Mouse (Mus musculus) hindbrain, embryonic 13.5 days (tissue): ENCODE measurements around the gene Knop1. TPM values are rescaled to one million over a fixed set of nuclear protein-coding genes. Genes with fewer than 3 reads are reported as not detected.

Source experiments
- ATAC-seq: fragments of 200-750 bp; cut with Nextera tagmentation; 2 replicates; pipeline ENCODE4 v1.8.0; 2017; ENCODE audit warnings: moderate TSS enrichment; ENCODE audit not compliant: low FRiP score
- H3K27ac ChIP-seq: fragments of 300-500 bp; sonication (generic); 2 replicates; pipeline ENCODE4 v1.5.1; 2015; ENCODE audit warnings: inconsistent platforms, mild to moderate bottlenecking, moderate library complexity
- H3K27me3 ChIP-seq: fragments of 300-500 bp; sonication (generic); 2 replicates; pipeline ENCODE4 v1.6.1; 2015; ENCODE audit warnings: mild to moderate bottlenecking, inconsistent platforms
- H3K36me3 ChIP-seq: fragments of 300-500 bp; sonication (generic); 2 replicates; pipeline ENCODE4 v1.6.1; 2015; ENCODE audit warnings: mild to moderate bottlenecking, inconsistent platforms
- H3K4me1 ChIP-seq: fragments of 300-500 bp; sonication (generic); replicated peaks from 2 replicates; pipeline ENCODE4 v1.6.1; 2015; ENCODE audit warnings: inconsistent platforms
- H3K4me2 ChIP-seq: fragments of 300-500 bp; sonication (generic); 2 replicates; pipeline ENCODE4 v1.6.1; 2015; ENCODE audit warnings: inconsistent platforms, mild to moderate bottlenecking, moderate library complexity
- H3K4me3 ChIP-seq: fragments of 300-500 bp; sonication (generic); 2 replicates; pipeline ENCODE4 v1.5.1; 2015; ENCODE audit warnings: mild to moderate bottlenecking, inconsistent platforms
- H3K9ac ChIP-seq: fragments of 300-500 bp; sonication (generic); 2 replicates; pipeline ENCODE4 v1.6.1; 2015; ENCODE audit warnings: mild to moderate bottlenecking, inconsistent platforms
- H3K9me3 ChIP-seq: fragments of 300-500 bp; sonication (generic); 2 replicates; pipeline ENCODE4 v1.6.1; 2016; ENCODE audit warnings: inconsistent platforms
- WGBS: fragments of 180-500 bp; shearing (Covaris S2); methylation state at CpG from one replicate; pipeline ENCODE4 v1.1.7; 2015; 5-methylcytosine and 5-hydroxymethylcytosine counted together
- polyA plus RNA-seq: library from polyadenylated mRNA; unstranded; fragments of >200 nt; fragmentation: Nextera tagmentation; extraction: Ambion mirVana; gene quantifications from 2 replicates; pipeline ENCODE4 v1.2.1, GENCODE M21; 2015

Knop1 gene
- polyA plus RNA-seq, 1 experiment from 2014 or later = 102 TPM

GRCm38 (mm10) chr7:118842938-118843337 lies 13.1 kb downstream of the Knop1 start:
- H3K4me2 ChIP-seq = no peak overlapping the region
- H3K36me3 ChIP-seq = peaks cover 99% of the 10 kb centered on the region
- H3K27me3 ChIP-seq = no peaks in the 10 kb centered on the region
- no peak for ATAC-seq
- no peak overlapping the region for H3K27ac ChIP-seq
- peaks cover 13% of the 10 kb centered on the region for H3K4me1 ChIP-seq
- WGBS = 84% methylated on average over 4 of the region's 4 CpGs
- no peaks in the 10 kb centered on the region for H3K9me3 ChIP-seq
- no peak overlapping the region for H3K4me3 ChIP-seq
- no peak overlapping the region for H3K9ac ChIP-seq

- no peak overlapping the region for H3K27ac ChIP-seq
- H3K4me3 ChIP-seq = no peak overlapping the region
- no peaks in the 10 kb centered on the region for H3K27me3 ChIP-seq
- H3K4me1 ChIP-seq = peaks cover 13% of the 10 kb centered on the region
- 68% methylated on average over 1 of the region's 1 CpGs for WGBS
- H3K36me3 ChIP-seq = peaks cover 99% of the 10 kb centered on the region
- peak; percentile 43; the same call in 1 of the 2 replicates for ATAC-seq
- no peak overlapping the region for H3K9ac ChIP-seq
- no peak overlapping the region for H3K4me2 ChIP-seq
- H3K9me3 ChIP-seq = no peaks in the 10 kb centered on the region
Observed at GRCm38 (mm10) chr7:118841796-118842195, 14.3 kb downstream of the Knop1 start.

GRCm38 (mm10) chr7:118841030-118841745 lies 14.9 kb downstream of the Knop1 start:
- H3K4me2 ChIP-seq = no peak overlapping the region
- H3K4me1 ChIP-seq = peaks cover 13% of the 10 kb centered on the region
- WGBS = 70% methylated on average over 8 of the region's 8 CpGs
- no peaks in the 10 kb centered on the region for H3K9me3 ChIP-seq
- H3K36me3 ChIP-seq = peaks cover 99% of the 10 kb centered on the region
- peak overlapping the region; percentile 40; the same call in 1 of the 2 replicates for H3K27ac ChIP-seq
- ATAC-seq = no peak; the same call in 1 of the 2 replicates
- H3K4me3 ChIP-seq = no peak overlapping the region
- no peaks in the 10 kb centered on the region for H3K27me3 ChIP-seq
- H3K9ac ChIP-seq = no peak overlapping the region

- 91% methylated on average over 5 of the region's 5 CpGs for WGBS
- Histone ChIP-seq H3K9me3 (no peaks in the 10 kb centered on the region), H3K4me2 (no peak overlapping the region), H3K36me3 (peaks cover 99% of the 10 kb centered on the region), H3K27ac (no peak overlapping the region), H3K9ac (no peak overlapping the region), H3K4me3 (no peak overlapping the region), H3K27me3 (no peaks in the 10 kb centered on the region), H3K4me1 (peaks cover 13% of the 10 kb centered on the region)
- ATAC-seq = no peak
Observed at GRCm38 (mm10) chr7:118837901-118838300, 18.2 kb downstream of the Knop1 start.

- peaks cover 17% of the 10 kb centered on the region for H3K4me1 ChIP-seq
- H3K27me3 ChIP-seq = no peaks in the 10 kb centered on the region
- H3K4me3 ChIP-seq = no peak overlapping the region
- WGBS = 27% methylated on average over 5 of the region's 5 CpGs
- no peak overlapping the region for H3K4me2 ChIP-seq
- H3K9me3 ChIP-seq = no peaks in the 10 kb centered on the region
- H3K27ac ChIP-seq = no peak overlapping the region
- H3K9ac ChIP-seq = no peak overlapping the region
- no peak for ATAC-seq
- H3K36me3 ChIP-seq = peaks cover 53% of the 10 kb centered on the region
Observed at GRCm38 (mm10) chr7:118827975-118828416, 28.1 kb downstream of the Knop1 start.

GRCm38 (mm10) chr7:118824451-118824850 lies 31.6 kb downstream of the Knop1 start:
- Histone ChIP-seq H3K4me3 (no peak overlapping the region), H3K9ac (no peak overlapping the region), H3K27ac (peak overlapping the region; percentile 32; the same call in 1 of the 2 replicates), H3K4me1 (peaks cover 17% of the 10 kb centered on the region), H3K9me3 (no peaks in the 10 kb centered on the region), H3K36me3 (peaks cover 47% of the 10 kb centered on the region), H3K4me2 (no peak overlapping the region), H3K27me3 (no peaks in the 10 kb centered on the region)
- 57% methylated on average over 7 of the region's 7 CpGs for WGBS
- no peak for ATAC-seq

- no peak overlapping the region for H3K9ac ChIP-seq
- peaks cover 49% of the 10 kb centered on the region for H3K36me3 ChIP-seq
- 92% methylated on average over 12 of the region's 12 CpGs for WGBS
- H3K4me2 ChIP-seq = no peak overlapping the region
- H3K27ac ChIP-seq = no peak overlapping the region
- no peak overlapping the region for H3K4me3 ChIP-seq
- H3K27me3 ChIP-seq = no peaks in the 10 kb centered on the region
- no peak for ATAC-seq
- peaks cover 8% of the 10 kb centered on the region; the same call in 1 of the 2 replicates for H3K4me1 ChIP-seq
- no peaks in the 10 kb centered on the region for H3K9me3 ChIP-seq
Observed at GRCm38 (mm10) chr7:118821887-118822556, 34.0 kb downstream of the Knop1 start.

GRCm38 (mm10) chr7:118821356-118821755 lies 34.7 kb downstream of the Knop1 start:
- Histone ChIP-seq H3K27me3 (no peaks in the 10 kb centered on the region), H3K4me1 (peaks cover 8% of the 10 kb centered on the region; the same call in 1 of the 2 replicates), H3K4me2 (no peak overlapping the region), H3K4me3 (no peak overlapping the region), H3K36me3 (peaks cover 49% of the 10 kb centered on the region), H3K9me3 (no peaks in the 10 kb centered on the region), H3K9ac (no peak overlapping the region), H3K27ac (no peak overlapping the region)
- 77% methylated on average over 7 of the region's 7 CpGs for WGBS
- ATAC-seq = no peak

- no peak for ATAC-seq
- Histone ChIP-seq H3K27ac (no peak overlapping the region), H3K36me3 (peaks cover 53% of the 10 kb centered on the region), H3K9me3 (no peaks in the 10 kb centered on the region), H3K4me3 (no peak overlapping the region), H3K4me1 (peaks cover 8% of the 10 kb centered on the region; the same call in 1 of the 2 replicates), H3K27me3 (no peaks in the 10 kb centered on the region), H3K9ac (no peak overlapping the region), H3K4me2 (no peak overlapping the region)
- WGBS = 95% methylated on average over 1 of the region's 1 CpGs
Observed at GRCm38 (mm10) chr7:118819666-118820065, 36.4 kb downstream of the Knop1 start.

- Histone ChIP-seq H3K36me3 (peaks cover 67% of the 10 kb centered on the region), H3K9ac (no peak overlapping the region), H3K4me2 (no peak overlapping the region), H3K4me1 (no peaks in the 10 kb centered on the region), H3K27me3 (no peaks in the 10 kb centered on the region), H3K4me3 (no peak overlapping the region), H3K9me3 (no peaks in the 10 kb centered on the region), H3K27ac (no peak overlapping the region)
- WGBS = 97% methylated on average over 7 of the region's 7 CpGs
- no peak for ATAC-seq
Observed at GRCm38 (mm10) chr7:118817741-118818140, 38.3 kb downstream of the Knop1 start.

- Histone ChIP-seq H3K9ac (no peak overlapping the region), H3K9me3 (no peaks in the 10 kb centered on the region), H3K4me2 (no peak overlapping the region), H3K4me1 (no peaks in the 10 kb centered on the region), H3K27ac (no peak overlapping the region), H3K27me3 (no peaks in the 10 kb centered on the region), H3K36me3 (peaks cover 76% of the 10 kb centered on the region), H3K4me3 (no peak overlapping the region)
- 91% methylated on average over 3 of the region's 3 CpGs for WGBS
- ATAC-seq = no peak
Observed at GRCm38 (mm10) chr7:118816275-118816674, 39.8 kb downstream of the Knop1 start.

- Histone ChIP-seq H3K4me3 (no peak overlapping the region), H3K36me3 (peaks cover 83% of the 10 kb centered on the region), H3K9me3 (no peaks in the 10 kb centered on the region), H3K27me3 (no peaks in the 10 kb centered on the region), H3K9ac (no peak overlapping the region), H3K4me2 (no peak overlapping the region), H3K27ac (0 out of 2 replicates have a peak overlapping the region, but pooled peaks have one; percentile 20), H3K4me1 (no peaks in the 10 kb centered on the region)
- ATAC-seq = no peak
- WGBS = 96% methylated on average over 4 of the region's 4 CpGs
Observed at GRCm38 (mm10) chr7:118813592-118813991, 42.5 kb downstream of the Knop1 start.
